Mouse (Mus musculus) left cerebral cortex, postnatal 25 days (tissue): ENCODE data around the gene Mpv17l2. TPM values are rescaled to one million over a fixed set of nuclear protein-coding genes. Genes with fewer than 3 reads are reported as not detected.

Experiments
- DNase-seq, 2 experiments: peaks; one replicate each; pipeline ENCODE4 v3.0.0; 2022; ENCODE audit warnings: low spot score in 2 of 2, mixed read lengths in 1 of 2
- intact Hi-C: fragments of 180-260 bp; cut with DNase I; formaldehyde crosslinking; loops from one replicate; pipeline ENCODE4 v1.15.1; 2025
- total RNA-seq, 2 experiments: library from RNA; stranded (reverse); gene quantifications; 2 replicates each; pipeline ENCODE4 v1.2.3; 2021

The Mpv17l2 gene
- total RNA-seq, 2 experiments from 2014 or later, result 34.5 to 43.2 TPM

GRCm38 (mm10) chr8:70769359-70769758, 8.6 kb upstream of the Mpv17l2 start:
- DNase-seq, result peak; percentile 96 to 97
- intact Hi-C loops, result no loop called here

- intact Hi-C loops, result no loop called here
- DNase-seq, result peak in 1 of 2 experiments; percentile 40
Measured at GRCm38 (mm10) chr8:70768956-70769355, 8.2 kb upstream of the Mpv17l2 start.

- DNase-seq, result no peak
- intact Hi-C loops, result no loop called here
Measured at GRCm38 (mm10) chr8:70768231-70768776, 7.6 kb upstream of the Mpv17l2 start.

- no peak for DNase-seq
- intact Hi-C loops, result no loop called here
Measured at GRCm38 (mm10) chr8:70767503-70767902, 6.8 kb upstream of the Mpv17l2 start.

- intact Hi-C loops, result no loop called here
- no peak for DNase-seq
Measured at GRCm38 (mm10) chr8:70766571-70767440, 6.1 kb upstream of the Mpv17l2 start.

- DNase-seq, result no peak
- intact Hi-C loops, result no loop called here
Measured at GRCm38 (mm10) chr8:70765838-70766570, 5.3 kb upstream of the Mpv17l2 start.

GRCm38 (mm10) chr8:70765329-70765728, 4.6 kb upstream of the Mpv17l2 start:
- intact Hi-C loops, result no loop called here

GRCm38 (mm10) chr8:70764676-70765075, 3.9 kb upstream of the Mpv17l2 start:
- DNase-seq, result no peak
- intact Hi-C loops, result no loop called here

More at GRCm38 (mm10) chr8:70765329-70765728, 4.6 kb upstream of the Mpv17l2 start:
- no peak for DNase-seq

- DNase-seq, result no peak
- intact Hi-C loops, result no loop called here
Measured at GRCm38 (mm10) chr8:70764026-70764425, 3.3 kb upstream of the Mpv17l2 start.

- DNase-seq, result no peak
- intact Hi-C loops, result loop anchor here (2.0 kb wide), 1 partner anchor 77 kb away; no protein-coding TSS in a partner anchor
Measured at GRCm38 (mm10) chr8:70763354-70763753, 2.6 kb upstream of the Mpv17l2 start.

GRCm38 (mm10) chr8:70762118-70762517, 1.4 kb upstream of the Mpv17l2 start:
- intact Hi-C loops, result loop anchor here (2.0 kb wide), 1 partner anchor 79 kb away; no protein-coding TSS in a partner anchor
- no peak for DNase-seq

- intact Hi-C loops, result loop anchor here (2.0 kb wide), 2 partner anchors 36 to 104 kb away; no protein-coding TSS in a partner anchor
- no peak for DNase-seq
Measured at GRCm38 (mm10) chr8:70760350-70760749, 396 bp downstream of the Mpv17l2 start.

- DNase-seq, result peak in 1 of 2 experiments; percentile 32
Measured at GRCm38 (mm10) chr8:70758616-70759561, 1.9 kb downstream of the Mpv17l2 start.

GRCm38 (mm10) chr8:70758308-70758615, 2.5 kb downstream of the Mpv17l2 start:
- intact Hi-C loops, result loop anchor here (10.0 kb wide), 1 partner anchor 213 kb away; no protein-coding TSS in a partner anchor

More at GRCm38 (mm10) chr8:70758616-70759561, 1.9 kb downstream of the Mpv17l2 start:
- intact Hi-C loops, result loop anchor here (10.0 kb wide), 1 partner anchor 214 kb away; no protein-coding TSS in a partner anchor

GRCm38 (mm10) chr8:70757523-70758307, 3.0 kb downstream of the Mpv17l2 start:
- intact Hi-C loops, result loop anchor here (10.0 kb wide), 1 partner anchor 213 kb away; no protein-coding TSS in a partner anchor
- peak in 1 of 2 experiments; percentile 14 for DNase-seq

More at GRCm38 (mm10) chr8:70758308-70758615, 2.5 kb downstream of the Mpv17l2 start:
- peak in 1 of 2 experiments; percentile 7 for DNase-seq

GRCm38 (mm10) chr8:70756476-70757040, 4.2 kb downstream of the Mpv17l2 start:
- intact Hi-C loops, result loop anchor here (10.0 kb wide), 1 partner anchor 212 kb away; no protein-coding TSS in a partner anchor
- peak; percentile 1 to 6 for DNase-seq

GRCm38 (mm10) chr8:70755661-70756475, 4.9 kb downstream of the Mpv17l2 start:
- peak in 1 of 2 experiments; percentile 1 for DNase-seq
- intact Hi-C loops, result loop anchor here (2.0 to 10.0 kb wide), 3 partner anchors 21 to 211 kb away; partner anchors contain the start of genes Jund and Pik3r2
